Mouse (Mus musculus) stomach, postnatal 0 days (tissue): ENCODE data around the gene Atp5g1.

Source experiments
- CTCF ChIP-seq: IDR thresholded peaks from 2 replicates; pipeline ENCODE4 v1.5.1; 2016; ENCODE audit warnings: antibody characterized with exemption, low read depth, mild to moderate bottlenecking, moderate library complexity
- EP300 ChIP-seq: optimal IDR thresholded peaks from 2 replicates; pipeline ENCODE3; 2016; ENCODE audit warnings: antibody characterized with exemption

- TF ChIP-seq CTCF, result no peak
- no peak for TF ChIP-seq EP300
Measured at GRCm38 (mm10) chr11:96124052-96124914, 48.8 kb upstream of the Atp5g1 start.
